Mouse (Mus musculus): ENCODE data around the gene Rerg.

Rerg gene

GRCm38 (mm10) chr6:137131794-137132193, 38.5 kb downstream of the Rerg start:
- DNase-seq (ENCODE audit: extremely low spot score) = no peak

- no peak for DNase-seq (ENCODE audit: extremely low spot score)
Observed at GRCm38 (mm10) chr6:137131349-137131748, 38.9 kb downstream of the Rerg start.

- DNase-seq (ENCODE audit: extremely low spot score) = no peak
Observed at GRCm38 (mm10) chr6:137126861-137127260, 43.4 kb downstream of the Rerg start.

GRCm38 (mm10) chr6:137126224-137126623, 44.1 kb downstream of the Rerg start:
- no peak for DNase-seq (ENCODE audit: extremely low spot score)

GRCm38 (mm10) chr6:137125433-137125832, 44.9 kb downstream of the Rerg start:
- no peak for DNase-seq (ENCODE audit: extremely low spot score)

- no peak for DNase-seq (ENCODE audit: extremely low spot score)
Observed at GRCm38 (mm10) chr6:137125006-137125405, 45.3 kb downstream of the Rerg start.

- DNase-seq (ENCODE audit: extremely low spot score) = no peak
Observed at GRCm38 (mm10) chr6:137116849-137117473, 53.3 kb downstream of the Rerg start.

- DNase-seq (ENCODE audit: extremely low spot score) = no peak
Observed at GRCm38 (mm10) chr6:137114859-137115258, 55.4 kb downstream of the Rerg start.

GRCm38 (mm10) chr6:137111266-137111813, 59.0 kb downstream of the Rerg start:
- DNase-seq (ENCODE audit: extremely low spot score) = no peak

GRCm38 (mm10) chr6:137110778-137111174, 59.5 kb downstream of the Rerg start:
- no peak for DNase-seq (ENCODE audit: extremely low spot score)

GRCm38 (mm10) chr6:137109811-137110777, 60.2 kb downstream of the Rerg start:
- no peak for DNase-seq (ENCODE audit: extremely low spot score)

GRCm38 (mm10) chr6:137105285-137105684, 65.0 kb downstream of the Rerg start:
- no peak for DNase-seq (ENCODE audit: extremely low spot score)

GRCm38 (mm10) chr6:137102662-137103179, 67.6 kb downstream of the Rerg start:
- DNase-seq (ENCODE audit: extremely low spot score) = no peak

GRCm38 (mm10) chr6:137101886-137102661, 68.2 kb downstream of the Rerg start:
- no peak for DNase-seq (ENCODE audit: extremely low spot score)

- DNase-seq (ENCODE audit: extremely low spot score) = no peak
Observed at GRCm38 (mm10) chr6:137100259-137100658, 70.0 kb downstream of the Rerg start.

GRCm38 (mm10) chr6:137098232-137099191, 71.8 kb downstream of the Rerg start:
- peak; percentile 48 for DNase-seq (ENCODE audit: extremely low spot score)

- DNase-seq (ENCODE audit: extremely low spot score) = no peak
Observed at GRCm38 (mm10) chr6:137094475-137094874, 75.8 kb downstream of the Rerg start.

GRCm38 (mm10) chr6:137088469-137088868, 81.8 kb downstream of the Rerg start:
- no peak for DNase-seq (ENCODE audit: extremely low spot score)

GRCm38 (mm10) chr6:137087956-137088355, 82.3 kb downstream of the Rerg start:
- no peak for DNase-seq (ENCODE audit: extremely low spot score)

GRCm38 (mm10) chr6:137087470-137087869, 82.8 kb downstream of the Rerg start:
- DNase-seq (ENCODE audit: extremely low spot score) = no peak
